Mouse (Mus musculus) heart, postnatal 0 days (tissue): ENCODE data around the gene Hsp90ab1. TPM values are rescaled to one million over a fixed set of nuclear protein-coding genes. Genes with fewer than 3 reads are reported as not detected.
A peak's percentile ranks its signal among the peaks of the same experiment; 100 is the strongest.

ENCODE experiments used
- ATAC-seq: fragments of 200-750 bp; cut with Nextera tagmentation; 2 replicates; pipeline ENCODE4 v1.8.0; 2017; ENCODE audit warnings: low read depth, moderate number of reproducible peaks, moderate library complexity; ENCODE audit not compliant: insufficient read depth
- DNase-seq: peaks from one replicate; pipeline ENCODE4 v3.0.0-alpha.2; 2016; ENCODE audit warnings: low spot score
- H3K27ac ChIP-seq: fragments of 300-500 bp; sonication (generic); 2 replicates; pipeline ENCODE4 v1.5.1; 2014; ENCODE audit warnings: low read depth, mild to moderate bottlenecking
- H3K27me3 ChIP-seq: fragments of 300-500 bp; sonication (generic); 2 replicates; pipeline ENCODE4 v1.6.1; 2014; ENCODE audit warnings: low read length, mixed read lengths; ENCODE audit not compliant: control insufficient read depth, insufficient read depth
- H3K36me3 ChIP-seq: fragments of 300-500 bp; sonication (generic); replicated peaks from 2 replicates; pipeline ENCODE4 v1.6.1; 2014; ENCODE audit warnings: low read length, mixed read lengths; ENCODE audit not compliant: control insufficient read depth, insufficient read depth
- H3K4me1 ChIP-seq: fragments of 300-500 bp; sonication (generic); 2 replicates; pipeline ENCODE4 v1.6.1; 2014; ENCODE audit warnings: antibody characterized with exemption; ENCODE audit not compliant: control insufficient read depth, insufficient read depth
- H3K4me2 ChIP-seq: fragments of 300-500 bp; sonication (generic); 2 replicates; pipeline ENCODE4 v1.6.1; 2014; ENCODE audit warnings: low read depth, mild to moderate bottlenecking, low read length, moderate library complexity
- H3K4me3 ChIP-seq: fragments of 300-500 bp; sonication (generic); 2 replicates; pipeline ENCODE4 v1.5.1; 2014; ENCODE audit warnings: low read depth, low read length
- H3K9ac ChIP-seq: fragments of 300-500 bp; sonication (generic); replicated peaks from 2 replicates; pipeline ENCODE4 v1.6.1; 2014; ENCODE audit warnings: low read depth, low read length, mixed read lengths
- H3K9me3 ChIP-seq: fragments of 300-500 bp; sonication (generic); replicated peaks from 2 replicates; pipeline ENCODE4 v1.6.1; 2016; ENCODE audit warnings: low read length; ENCODE audit not compliant: control insufficient read depth
- CTCF ChIP-seq: IDR thresholded peaks from 2 replicates; pipeline ENCODE4 v1.5.1; 2016; ENCODE audit warnings: antibody characterized with exemption, control low read depth, low read depth
- EP300 ChIP-seq: IDR thresholded peaks from 2 replicates; pipeline ENCODE4 v1.6.1; 2016; ENCODE audit warnings: antibody characterized with exemption, low read depth
- WGBS: fragments of 180-500 bp; shearing (Covaris S2); extraction: QIAGEN DNeasy Blood & Tissue Kit; methylation state at CpG from one replicate; pipeline ENCODE4 v1.1.7; 2014; 5-methylcytosine and 5-hydroxymethylcytosine counted together
- polyA plus RNA-seq: library from polyadenylated mRNA; unstranded; fragments of >200 nt; fragmentation: Nextera tagmentation; extraction: Ambion mirVana; gene quantifications from 2 replicates; pipeline ENCODE4 v1.2.1, GENCODE M21; 2015
- total RNA-seq: library from RNA; depleted of rRNA; stranded (reverse); fragments of >200 nt; gene quantifications from 2 replicates; pipeline ENCODE4 v1.2.3, GENCODE M21; 2014; ENCODE audit warnings: low replicate concordance

Gene Hsp90ab1
- total and polyA plus RNA-seq, 2 experiments from 2014 or later, result 716 to 756 TPM

GRCm38 (mm10) chr17:45549617-45550181, 23.4 kb downstream of the Hsp90ab1 start, which contains the start of gene Tmem151b:
Gene Tmem151b (minus strand): TSS chr17:45549677.
- Histone ChIP-seq H3K27ac (no peak within 1 kb of the TSS), H3K9ac (peak within 1 kb of the TSS; percentile 50), H3K4me1 (peaks cover 22% of the 10 kb centered on the region), H3K36me3 (no peaks in the 10 kb centered on the region), H3K9me3 (no peaks in the 10 kb centered on the region), H3K4me3 (peak within 1 kb of the TSS; percentile 62), H3K4me2 (peak within 1 kb of the TSS; percentile 99), H3K27me3 (peaks cover 69% of the 10 kb centered on the region)
- 2% methylated on average over 11 of the region's 29 CpGs for WGBS
- DNase-seq (no peak), ATAC-seq (no peak)
- no peak for TF ChIP-seq EP300
- TF ChIP-seq CTCF, result no peak

GRCm38 (mm10) chr17:45548541-45549512, 24.2 kb downstream of the Hsp90ab1 start:
- H3K9me3 ChIP-seq, result no peaks in the 10 kb centered on the region
- peak overlapping the region; percentile 50 for H3K9ac ChIP-seq
- H3K27me3 ChIP-seq, result peaks cover 77% of the 10 kb centered on the region
- H3K36me3 ChIP-seq, result no peaks in the 10 kb centered on the region
- no peak overlapping the region for H3K27ac ChIP-seq
- WGBS, result 5% methylated on average over 49 of the region's 68 CpGs
- peak overlapping the region; percentile 99 for H3K4me2 ChIP-seq
- TF ChIP-seq EP300 (no peak), CTCF (peak; percentile 9; the same call in 1 of the 2 replicates)
- no peak for DNase-seq
- no peak; the same call in 1 of the 2 replicates for ATAC-seq
- H3K4me1 ChIP-seq, result peaks cover 25% of the 10 kb centered on the region
- H3K4me3 ChIP-seq, result peak overlapping the region; percentile 62

GRCm38 (mm10) chr17:45547461-45548190, 25.4 kb downstream of the Hsp90ab1 start:
- Histone ChIP-seq H3K27ac (no peak overlapping the region), H3K27me3 (peaks cover 88% of the 10 kb centered on the region), H3K36me3 (no peaks in the 10 kb centered on the region), H3K4me3 (no peak overlapping the region), H3K9me3 (no peaks in the 10 kb centered on the region), H3K4me2 (no peak overlapping the region), H3K9ac (no peak overlapping the region), H3K4me1 (peaks cover 25% of the 10 kb centered on the region)
- 64% methylated on average over 5 of the region's 5 CpGs for WGBS
- DNase-seq, result no peak
- TF ChIP-seq CTCF (no peak), EP300 (no peak)
- ATAC-seq, result no peak

GRCm38 (mm10) chr17:45546941-45547340, 26.1 kb downstream of the Hsp90ab1 start:
- no peaks in the 10 kb centered on the region for H3K36me3 ChIP-seq
- no peak overlapping the region for H3K27ac ChIP-seq
- DNase-seq (no peak), ATAC-seq (no peak)
- H3K27me3 ChIP-seq, result peaks cover 95% of the 10 kb centered on the region
- H3K4me3 ChIP-seq, result no peak overlapping the region
- TF ChIP-seq CTCF, result no peak
- no peak for TF ChIP-seq EP300
- H3K4me1 ChIP-seq, result peaks cover 25% of the 10 kb centered on the region
- no peak overlapping the region for H3K9ac ChIP-seq
- no peaks in the 10 kb centered on the region for H3K9me3 ChIP-seq
- 65% methylated on average over 16 of the region's 16 CpGs for WGBS
- no peak overlapping the region for H3K4me2 ChIP-seq

GRCm38 (mm10) chr17:45545278-45545961, 27.7 kb downstream of the Hsp90ab1 start:
- no peak overlapping the region for H3K27ac ChIP-seq
- H3K4me3 ChIP-seq, result peak overlapping the region; percentile 32
- H3K9ac ChIP-seq, result no peak overlapping the region
- ATAC-seq (no peak), DNase-seq (no peak)
- no peaks in the 10 kb centered on the region for H3K9me3 ChIP-seq
- no peaks in the 10 kb centered on the region for H3K36me3 ChIP-seq
- WGBS, result 7% methylated on average over 74 of the region's 74 CpGs
- H3K4me1 ChIP-seq, result peaks cover 25% of the 10 kb centered on the region
- TF ChIP-seq EP300, result no peak
- no peak for TF ChIP-seq CTCF
- peaks cover 98% of the 10 kb centered on the region for H3K27me3 ChIP-seq
- H3K4me2 ChIP-seq, result peak overlapping the region; percentile 54
